Mouse (Mus musculus) CH12.LX (cell line): Measurements from ENCODE around the gene Lama1. TPM values are rescaled to one million over a fixed set of nuclear protein-coding genes. Genes with fewer than 3 reads are reported as not detected.

Experiments used
- DNase-seq: peaks from one replicate; pipeline ENCODE4 v3.0.0-alpha.2; 2013; ENCODE audit errors: extremely low read depth
- H3K27ac ChIP-seq: 2 replicates; pipeline ENCODE4 v1.5.1; 2012; ENCODE audit warnings: low read depth, mild to moderate bottlenecking, control low read depth, moderate library complexity; ENCODE audit not compliant: insufficient read depth
- H3K27me3 ChIP-seq: replicated peaks from 2 replicates; pipeline ENCODE3; 2012; ENCODE audit warnings: inconsistent platforms
- H3K36me3 ChIP-seq, 2 experiments: replicated peaks in 1 of 2; 2 replicates each; pipeline versions ENCODE3 to v1.6.1; 2012; ENCODE audit warnings: inconsistent platforms in 1 of 2, low read length in 1 of 2, mild to moderate bottlenecking in 1 of 2, mixed read lengths in 1 of 2, moderate library complexity in 1 of 2; ENCODE audit not compliant: control insufficient read depth in 1 of 2, insufficient read depth in 1 of 2
- H3K4me1 ChIP-seq, 2 experiments: 2 replicates each; pipeline ENCODE4 v1.6.1; 2012; ENCODE audit warnings: inconsistent platforms in 1 of 2, moderate library complexity in 1 of 2; ENCODE audit not compliant: insufficient read depth in 2 of 2, control insufficient read depth in 1 of 2
- H3K4me2 ChIP-seq: 2 replicates; pipeline ENCODE4 v1.6.1; 2012; ENCODE audit warnings: low read depth, mild to moderate bottlenecking, control low read depth; ENCODE audit not compliant: poor library complexity, insufficient read depth, severe bottlenecking
- H3K4me3 ChIP-seq, 3 experiments: fragments of 150-350 bp in 1 of 3; sonication (generic) in 1 of 3; replicated peaks in 1 of 3; 2 replicates each; pipeline versions ENCODE3 to v1.5.1; 2011 to 2012; ENCODE audit warnings: low read depth in 2 of 3, low read length in 2 of 3, mild to moderate bottlenecking in 2 of 3, moderate library complexity in 2 of 3, control low read depth in 1 of 3, improper control_type of control experiment in 1 of 3, inconsistent platforms in 1 of 3, mixed read lengths in 1 of 3; ENCODE audit not compliant: poor library complexity in 1 of 3
- H3K79me2 ChIP-seq: replicated peaks from 2 replicates; pipeline ENCODE4 v1.6.1; 2012; ENCODE audit warnings: mild to moderate bottlenecking, moderate library complexity; ENCODE audit not compliant: control insufficient read depth, poor library complexity, insufficient read depth, severe bottlenecking; ENCODE audit errors: extremely low read depth
- H3K9ac ChIP-seq: 2 replicates; pipeline ENCODE4 v1.6.1; 2012; ENCODE audit warnings: low read depth, mild to moderate bottlenecking, control low read depth, moderate library complexity; ENCODE audit not compliant: insufficient read depth
- H3K9me3 ChIP-seq: replicated peaks from 2 replicates; pipeline ENCODE3; 2012; ENCODE audit warnings: low read length, inconsistent platforms, mixed read lengths
- BHLHE40 ChIP-seq: IDR thresholded peaks from 2 replicates; pipeline ENCODE4 v1.6.1; 2011; ENCODE audit warnings: mild to moderate bottlenecking, low read depth, low read length, improper control_type of control experiment
- CHD2 ChIP-seq: IDR thresholded peaks from 2 replicates; pipeline ENCODE4 v1.6.1; 2011; ENCODE audit warnings: low read length, improper control_type of control experiment
- CTCF ChIP-seq, 2 experiments: IDR thresholded peaks in 1 of 2; conservative IDR thresholded peaks in 1 of 2; 2 replicates each; pipeline ENCODE4 v1.5.1; 2011 to 2012; ENCODE audit warnings: low read depth in 2 of 2, low read length in 2 of 2, improper control_type of control experiment in 1 of 2, inconsistent platforms in 1 of 2, mild to moderate bottlenecking in 1 of 2, moderate library complexity in 1 of 2
- E2F4 ChIP-seq: IDR thresholded peaks from 2 replicates; pipeline ENCODE4 v1.6.1; 2011; ENCODE audit warnings: low read depth, low read length, improper control_type of control experiment; ENCODE audit not compliant: insufficient replicate concordance
- EP300 ChIP-seq: IDR thresholded peaks from 2 replicates; pipeline ENCODE4 v1.6.1; 2011; ENCODE audit warnings: low read length, improper control_type of control experiment
- ETS1 ChIP-seq: conservative IDR thresholded peaks from 2 replicates; pipeline ENCODE4 v1.6.1; 2012; ENCODE audit warnings: low read depth, mild to moderate bottlenecking, inconsistent platforms, low read length, improper control_type of control experiment, moderate library complexity
- GABPA ChIP-seq: IDR thresholded peaks from 2 replicates; pipeline ENCODE4 v1.6.1; 2012; ENCODE audit warnings: low read depth, low read length, improper control_type of control experiment, inconsistent platforms; ENCODE audit not compliant: insufficient replicate concordance
- HCFC1 ChIP-seq: IDR thresholded peaks from 2 replicates; pipeline ENCODE4 v1.6.1; 2012; ENCODE audit warnings: low read depth, mild to moderate bottlenecking, inconsistent platforms, low read length, improper control_type of control experiment
- IRF4 ChIP-seq: IDR thresholded peaks from 2 replicates; pipeline ENCODE4 v1.6.1; 2014; ENCODE audit warnings: low read depth, mild to moderate bottlenecking, inconsistent platforms, low read length, improper control_type of control experiment
- JUN ChIP-seq: IDR thresholded peaks from 2 replicates; pipeline ENCODE4 v1.6.1; 2011; ENCODE audit warnings: low read depth, mild to moderate bottlenecking, low read length, improper control_type of control experiment, moderate library complexity; ENCODE audit not compliant: insufficient read depth
- KAT2A ChIP-seq: IDR thresholded peaks from 2 replicates; pipeline ENCODE4 v1.6.1; 2012; ENCODE audit warnings: low read length, improper control_type of control experiment, inconsistent platforms; ENCODE audit not compliant: insufficient replicate concordance
- MAX ChIP-seq: IDR thresholded peaks from 2 replicates; pipeline ENCODE4 v1.6.1; 2011; ENCODE audit warnings: low read length, improper control_type of control experiment
- MEF2A ChIP-seq: IDR thresholded peaks from 2 replicates; pipeline ENCODE4 v1.6.1; 2014; ENCODE audit warnings: low read depth, mild to moderate bottlenecking, inconsistent platforms, low read length, improper control_type of control experiment, borderline replicate concordance
- MXI1 ChIP-seq: IDR thresholded peaks from 2 replicates; pipeline ENCODE4 v1.6.1; 2011; ENCODE audit warnings: mild to moderate bottlenecking, low read depth, low read length, improper control_type of control experiment
- NELFE ChIP-seq: IDR thresholded peaks from 2 replicates; pipeline ENCODE4 v1.6.1; 2011; ENCODE audit warnings: low read depth, low read length, improper control_type of control experiment
- NRF1 ChIP-seq: IDR thresholded peaks from 2 replicates; pipeline ENCODE4 v1.6.1; 2014; ENCODE audit warnings: low read depth, mild to moderate bottlenecking, inconsistent platforms, low read length, improper control_type of control experiment, moderate library complexity
- POLR2A ChIP-seq: IDR thresholded peaks from 2 replicates; pipeline ENCODE4 v1.6.1; 2011; ENCODE audit warnings: low read depth, mild to moderate bottlenecking, improper control_type of control experiment, low read length
- RAD21 ChIP-seq: IDR thresholded peaks from 2 replicates; pipeline ENCODE4 v1.6.1; 2011; ENCODE audit warnings: low read depth, mild to moderate bottlenecking, low read length, improper control_type of control experiment, moderate library complexity
- RCOR1 ChIP-seq: conservative IDR thresholded peaks from 2 replicates; pipeline ENCODE4 v1.6.1; 2012; ENCODE audit warnings: low read depth, mild to moderate bottlenecking, inconsistent platforms, low read length, improper control_type of control experiment
- SIN3A ChIP-seq: IDR thresholded peaks from 2 replicates; pipeline ENCODE4 v1.6.1; 2012; ENCODE audit warnings: low read length, improper control_type of control experiment, inconsistent platforms
- TBP ChIP-seq: conservative IDR thresholded peaks from 2 replicates; pipeline ENCODE4 v1.6.1; 2011; ENCODE audit warnings: low read depth, low read length, improper control_type of control experiment
- TCF12 ChIP-seq: IDR thresholded peaks from 2 replicates; pipeline ENCODE4 v1.6.1; 2014; ENCODE audit warnings: low read depth, mild to moderate bottlenecking, inconsistent platforms, low read length, improper control_type of control experiment
- USF1 ChIP-seq: IDR thresholded peaks from 2 replicates; pipeline ENCODE4 v1.6.1; 2014; ENCODE audit warnings: low read depth, mild to moderate bottlenecking, inconsistent platforms, low read length, improper control_type of control experiment
- USF2 ChIP-seq: conservative IDR thresholded peaks from 2 replicates; pipeline ENCODE4 v1.6.1; 2011; ENCODE audit warnings: low read depth, low read length, improper control_type of control experiment
- ZKSCAN1 ChIP-seq: IDR thresholded peaks from 2 replicates; pipeline ENCODE4 v1.6.1; 2012; ENCODE audit warnings: low read depth, inconsistent platforms, low read length, improper control_type of control experiment, borderline replicate concordance
- ZMIZ1 ChIP-seq: IDR thresholded peaks from 2 replicates; pipeline ENCODE4 v1.6.1; 2012; ENCODE audit warnings: low read depth, mild to moderate bottlenecking, inconsistent platforms, low read length, improper control_type of control experiment
- dilution Hi-C: fragments of 300-500 bp; cut with MboI; formaldehyde crosslinking; loops from 2 replicates; pipeline ENCODE4 v1.14.3; 2020; ENCODE audit warnings: low sequenced_read_pairs; ENCODE audit not compliant: extremely low pct_unique_long_range_greater_than_20kb, extremely low pct_ligation_motif_present
- in situ Hi-C: fragments of 300-500 bp; cut with MboI; formaldehyde crosslinking; loops from 3 replicates; pipeline ENCODE4 v1.14.3; 2019; ENCODE audit warnings: low sequenced_read_pairs, low pct_ligation_motif_present, low pct_unique_long_range_greater_than_20kb, mixed read lengths
- polyA plus RNA-seq: library from polyadenylated mRNA; unstranded; fragments of >175 nt; gene quantifications from 2 replicates; pipeline ENCODE4 v1.2.1, GENCODE M21; 2012; ENCODE audit warnings: low read depth; ENCODE audit not compliant: insufficient read length
- total RNA-seq, 2 experiments: library from RNA; depleted of rRNA; stranded (reverse); fragments of 300-350 nt in 1 of 2; fragments of >200 nt in 1 of 2; gene quantifications; 2 replicates each; pipeline ENCODE4 v1.2.3; 2012 to 2014

The Lama1 gene
- total and polyA plus RNA-seq, 3 experiments, result not detected

GRCm38 (mm10) chr17:67722055-67722454 is 25.0 kb downstream of the Lama1 start:
- Histone ChIP-seq H3K4me3 (no peak overlapping the region), H3K4me2 (no peak overlapping the region), H3K9ac (no peak overlapping the region), H3K9me3 (peaks cover 86% of the 10 kb centered on the region), H3K36me3 (no peaks in the 10 kb centered on the region), H3K27me3 (no peaks in the 10 kb centered on the region), H3K27ac (no peak overlapping the region), H3K79me2 (no peaks in the 10 kb centered on the region), H3K4me1 (no peaks in the 10 kb centered on the region)
- in situ Hi-C loops (no loop called here), dilution Hi-C loops (no loop called here)
- TF ChIP-seq ETS1 (no peak), SIN3A (no peak), E2F4 (no peak), KAT2A (no peak), MEF2A (no peak), NELFE (no peak), GABPA (no peak), MAX (no peak), NRF1 (no peak), RAD21 (no peak), CHD2 (no peak), JUN (no peak), ZMIZ1 (no peak), CTCF (conservative IDR thresholded peaks at IDR 0.05 in 1 of 2, IDR thresholded peaks at IDR 0.05 in 1 of 2; ENCODE audit: low read depth in 2 of 2, low read length in 2 of 2) (no peak), IRF4 (no peak), HCFC1 (no peak)
- no peak for DNase-seq

DNA sequence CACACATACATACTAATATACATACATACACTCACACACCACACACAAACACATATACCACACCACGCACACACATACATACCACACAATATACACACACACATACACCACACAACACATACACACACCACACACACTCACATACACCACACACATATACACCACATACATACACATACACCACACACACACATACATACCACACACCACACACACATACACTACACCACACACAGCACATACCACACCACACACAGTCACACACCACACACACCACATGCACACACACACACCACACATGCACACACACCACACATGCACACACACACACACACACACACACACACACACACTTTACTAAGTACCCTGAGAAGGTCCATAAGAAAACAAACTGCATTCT is 25.5 kb downstream of the Lama1 start:
- DNase-seq, result no peak
- H3K27me3 ChIP-seq, result no peaks in the 10 kb centered on the region
- H3K36me3 ChIP-seq, result no peaks in the 10 kb centered on the region
- in situ Hi-C loops, result no loop called here
- H3K4me2 ChIP-seq, result no peak overlapping the region
- no peaks in the 10 kb centered on the region for H3K79me2 ChIP-seq
- H3K9ac ChIP-seq, result no peak overlapping the region
- no peaks in the 10 kb centered on the region for H3K4me1 ChIP-seq
- dilution Hi-C loops, result no loop called here
- no peak overlapping the region for H3K4me3 ChIP-seq
- H3K27ac ChIP-seq, result no peak overlapping the region
- peaks cover 86% of the 10 kb centered on the region for H3K9me3 ChIP-seq
- TF ChIP-seq ZMIZ1 (no peak), USF1 (no peak), MAX (no peak), JUN (no peak), TCF12 (no peak), BHLHE40 (no peak), TBP (no peak), CTCF (conservative IDR thresholded peaks at IDR 0.05 in 1 of 2, IDR thresholded peaks at IDR 0.05 in 1 of 2; ENCODE audit: low read depth in 2 of 2, low read length in 2 of 2) (no peak), RCOR1 (no peak), MEF2A (no peak), GABPA (no peak), HCFC1 (no peak), KAT2A (no peak), USF2 (no peak), POLR2A (no peak), EP300 (no peak), CHD2 (no peak), MXI1 (no peak), ZKSCAN1 (no peak), ETS1 (no peak)
- TF ChIP-seq, all 38 proteins: peak for 0
